ENCODE assay signal across 8 mouse cellular contexts in genomic region chr9:37567892-37568604, GRCm38 (mm10). TPM values are rescaled to one million over a fixed set of nuclear protein-coding genes. Genes with fewer than 3 reads are reported as not detected.
DNase-seq lines count a peak whose midpoint lies in the region; ATAC-seq and TF ChIP-seq lines count a peak whose summit lies in the region.

No protein-coding gene starts in this region.

- H3K27ac ChIP-seq in intestine, postnatal 0 days (ENCODE audit: low read depth, low read length) = no peak overlapping the region
- peak overlapping the region; percentile 42 for H3K27ac ChIP-seq in liver, embryonic 12.5 days

- H3K4me2 ChIP-seq in intestine, postnatal 0 days (replicated peaks; ENCODE audit: low read depth) = peak overlapping the region; percentile 43
- H3K4me2 ChIP-seq in liver, embryonic 12.5 days = peak overlapping the region; percentile 57

- 15% methylated on average over 15 of the region's 15 CpGs for WGBS in lung, adult 2 months
- WGBS in intestine, postnatal 0 days = 29% methylated on average over 15 of the region's 15 CpGs
- WGBS in liver, embryonic 12.5 days (ENCODE audit: insufficient replicate concordance) = 14% methylated on average over 15 of the region's 15 CpGs

- ATAC-seq in intestine, postnatal 0 days = peak; percentile 48
- ATAC-seq in liver, embryonic 12.5 days = peak; percentile 33
- no peak for ATAC-seq in cerebellum, adult (ENCODE audit: insufficient number of reproducible peaks, low FRiP score, low TSS enrichment)

- peaks cover 10% of the 10 kb centered on the region; the same call in 1 of the 2 replicates for H3K4me1 ChIP-seq in lung, adult 2 months (ENCODE audit: control insufficient read depth, insufficient read depth, low read length)
- peaks cover 6% of the 10 kb centered on the region; the same call in 1 of the 2 replicates for H3K4me1 ChIP-seq in intestine, postnatal 0 days (replicated peaks; ENCODE audit: control insufficient read depth, insufficient read depth, low read length)
- H3K4me1 ChIP-seq in liver, embryonic 12.5 days = peaks cover 86% of the 10 kb centered on the region

- no peak for TF ChIP-seq CTCF in lung, adult 2 months (IDR thresholded peaks at IDR 0.05; ENCODE audit: insufficient read depth, low read length)
- no peak for TF ChIP-seq CTCF in intestine, postnatal 0 days (IDR thresholded peaks at IDR 0.05; ENCODE audit: low read depth)

- H3K9me3 ChIP-seq in intestine, postnatal 0 days (ENCODE audit: control insufficient read depth) = no peaks in the 10 kb centered on the region
- H3K9me3 ChIP-seq in liver, embryonic 12.5 days (replicated peaks) = no peaks in the 10 kb centered on the region

- H3K9ac ChIP-seq in intestine, postnatal 0 days (ENCODE audit: low read depth, low read length) = no peak overlapping the region
- peak overlapping the region; percentile 1; the same call in 1 of the 2 replicates for H3K9ac ChIP-seq in liver, embryonic 12.5 days

- TF ChIP-seq POLR2A in lung, adult 2 months (IDR thresholded peaks at IDR 0.05; ENCODE audit: borderline replicate concordance, extremely low read depth, low read depth, low read length) = no peak

- H3K27me3 ChIP-seq in intestine, postnatal 0 days (replicated peaks; ENCODE audit: control insufficient read depth, insufficient read depth, low read length) = no peaks in the 10 kb centered on the region
- no peaks in the 10 kb centered on the region for H3K27me3 ChIP-seq in liver, embryonic 12.5 days (replicated peaks)
- no peaks in the 10 kb centered on the region; the same call in 1 of the 2 replicates for H3K27me3 ChIP-seq in splenic B cell, adult 2 months (ENCODE audit: control insufficient read depth, insufficient read depth, low read length, poor library complexity, severe bottlenecking)

- H3K4me3 ChIP-seq in lung, adult 2 months (replicated peaks; ENCODE audit: extremely low read depth, low read depth, low read length) = no peak overlapping the region
- no peak overlapping the region for H3K4me3 ChIP-seq in intestine, postnatal 0 days (ENCODE audit: low read depth, low read length)
- H3K4me3 ChIP-seq in liver, embryonic 12.5 days = peak overlapping the region; percentile 15

- peak; percentile 11 for DNase-seq in lung, adult 18-20 months
- no peak for DNase-seq in lung, adult 2 months
- peak; percentile 49 to 64 for DNase-seq in frontal cortex, postnatal 14 days (ENCODE audit: low spot score in 2 of 2)
- DNase-seq in splenic B cell, adult 2 months (ENCODE audit: low read depth, low spot score) = peak; percentile 31
- no peak for DNase-seq in thymus, postnatal 10 days (ENCODE audit: low spot score in 2 of 2)

- H3K36me3 ChIP-seq in intestine, postnatal 0 days (ENCODE audit: control insufficient read depth, insufficient read depth) = no peaks in the 10 kb centered on the region
- no peaks in the 10 kb centered on the region for H3K36me3 ChIP-seq in liver, embryonic 12.5 days
- no peaks in the 10 kb centered on the region for H3K36me3 ChIP-seq in splenic B cell, adult 2 months (ENCODE audit: control insufficient read depth, insufficient read depth, low read length, poor library complexity, severe bottlenecking)

RNA-seq across cellular contexts. Expression of gene Siae, which starts 12.6 kb away (rescaled TPM):
- polyA plus RNA-seq in lung, adult 2 months (2012; rRNA removed) = 6.2 and 9.3 TPM in 2 replicates
- polyA plus RNA-seq in intestine, postnatal 0 days (2015; fragmentation: Nextera tagmentation; extraction: Ambion mirVana) = 15.0 and 22.1 TPM in 2 replicates
- polyA plus RNA-seq in liver, embryonic 12.5 days (2016; fragmentation: Nextera tagmentation; extraction: Ambion mirVana) = 5.6 and 5.7 TPM in 2 replicates

RNA-seq across cellular contexts. Expression of gene Nrgn, which starts 15.3 kb away (rescaled TPM):
- 19.8 and 20.2 TPM in 2 replicates for polyA plus RNA-seq in lung, adult 2 months (2012; rRNA removed)
- 1.2 and 1.9 TPM in 2 replicates for polyA plus RNA-seq in intestine, postnatal 0 days (2015; fragmentation: Nextera tagmentation; extraction: Ambion mirVana)
- 20.6 and 23.4 TPM in 2 replicates for polyA plus RNA-seq in liver, embryonic 12.5 days (2016; fragmentation: Nextera tagmentation; extraction: Ambion mirVana)

RNA-seq across cellular contexts. Expression of gene Vsig2, which starts 29.0 kb away (rescaled TPM):
- 60.7 and 63.3 TPM in 2 replicates for polyA plus RNA-seq in lung, adult 2 months (2012; rRNA removed)
- 6.1 and 10.3 TPM in 2 replicates for polyA plus RNA-seq in intestine, postnatal 0 days (2015; fragmentation: Nextera tagmentation; extraction: Ambion mirVana)
- 0.29 and 0.76 TPM in 2 replicates for polyA plus RNA-seq in liver, embryonic 12.5 days (2016; fragmentation: Nextera tagmentation; extraction: Ambion mirVana)

RNA-seq across cellular contexts. Expression of gene Esam, which starts 40.2 kb away (rescaled TPM):
- polyA plus RNA-seq in lung, adult 2 months (2012; rRNA removed) = 229 and 240 TPM in 2 replicates
- polyA plus RNA-seq in intestine, postnatal 0 days (2015; fragmentation: Nextera tagmentation; extraction: Ambion mirVana) = 27.5 and 28.6 TPM in 2 replicates
- polyA plus RNA-seq in liver, embryonic 12.5 days (2016; fragmentation: Nextera tagmentation; extraction: Ambion mirVana) = 22.0 and 22.8 TPM in 2 replicates

RNA-seq across cellular contexts. Expression of gene Spa17, which starts 45.5 kb away (rescaled TPM):
- 2.6 and 3.1 TPM in 2 replicates for polyA plus RNA-seq in lung, adult 2 months (2012; rRNA removed)
- 3.8 and 4.3 TPM in 2 replicates for polyA plus RNA-seq in intestine, postnatal 0 days (2015; fragmentation: Nextera tagmentation; extraction: Ambion mirVana)
- polyA plus RNA-seq in liver, embryonic 12.5 days (2016; fragmentation: Nextera tagmentation; extraction: Ambion mirVana) = 2.8 and 4.0 TPM in 2 replicates

Comparison
In these comparisons a context has a peak if more than half of its experiments do, and no peak if none do; other contexts are left out.
1. DNase-seq: peak in lung, adult 18-20 months (2 of 2), frontal cortex, postnatal 14 days (2 of 2) and splenic B cell, adult 2 months (single experiment); none in lung, adult 2 months (single experiment) and thymus, postnatal 10 days (0 of 2).